Mouse (Mus musculus): ENCODE results near the gene Fgfr2.
"Not testable (repeated sequence)": the region's sequence is repeated elsewhere in the genome, so short reads cannot be mapped to it uniquely, and the experiment has no call there.

The Fgfr2 gene

DNA sequence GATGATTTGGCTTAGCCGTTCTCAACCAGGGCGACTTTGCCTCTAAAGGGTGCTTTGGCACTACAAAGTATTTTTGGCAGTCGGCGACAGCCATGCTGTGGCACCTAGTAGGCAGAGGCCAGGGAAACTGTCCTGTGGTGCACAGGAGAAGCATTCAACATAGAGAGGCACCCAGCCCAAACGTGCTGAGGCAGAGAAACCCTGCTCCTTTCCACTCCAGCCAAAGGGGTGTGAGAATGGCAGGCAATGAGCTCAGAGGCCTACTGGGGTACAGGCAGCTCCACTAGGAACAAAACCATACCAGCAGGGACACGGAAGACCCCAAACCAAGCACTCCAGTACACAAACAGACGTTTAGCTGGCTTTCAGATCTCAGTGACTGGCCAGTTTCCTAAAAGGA is 2583.0 kb downstream of the Fgfr2 start:
- no peak for DNase-seq (ENCODE audit: low read depth, low spot score)

- no peak for DNase-seq (ENCODE audit: low read depth, low spot score)
Measured at GRCm38 (mm10) chr7:130537068-130537467, 2586.1 kb downstream of the Fgfr2 start.

- no peak for DNase-seq (ENCODE audit: low read depth, low spot score)
Measured at GRCm38 (mm10) chr7:130535174-130535573, 2588.0 kb downstream of the Fgfr2 start.

- DNase-seq (ENCODE audit: low read depth, low spot score) = peak; percentile 82
Measured at GRCm38 (mm10) chr7:130533316-130534260, 2589.6 kb downstream of the Fgfr2 start.

GRCm38 (mm10) chr7:130531138-130531537 is 2592.0 kb downstream of the Fgfr2 start:
- not testable (repeated sequence) for DNase-seq (ENCODE audit: low read depth, low spot score)

GRCm38 (mm10) chr7:130527306-130527705 is 2595.8 kb downstream of the Fgfr2 start:
- DNase-seq (ENCODE audit: low read depth, low spot score) = no peak

DNA sequence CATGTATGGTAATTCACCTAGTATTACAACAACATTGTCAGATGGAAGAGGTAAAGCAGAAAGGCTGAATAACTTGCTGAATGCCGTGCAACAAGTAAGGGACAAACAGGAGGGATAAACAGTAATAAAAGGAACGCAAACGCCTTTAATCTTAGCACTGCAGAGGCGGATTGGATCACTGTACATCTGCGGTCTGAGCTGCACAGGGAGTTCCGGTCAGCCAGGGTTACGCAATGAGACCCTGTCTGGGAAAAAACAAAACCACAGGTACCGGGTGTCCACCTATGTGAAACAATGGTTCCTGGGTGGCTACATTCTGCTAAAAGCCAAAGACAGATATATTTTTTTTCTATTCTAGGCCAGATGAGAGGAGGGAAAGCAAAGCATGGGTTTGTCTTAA is 2599.7 kb downstream of the Fgfr2 start:
- no peak for DNase-seq (ENCODE audit: low read depth, low spot score)

DNA sequence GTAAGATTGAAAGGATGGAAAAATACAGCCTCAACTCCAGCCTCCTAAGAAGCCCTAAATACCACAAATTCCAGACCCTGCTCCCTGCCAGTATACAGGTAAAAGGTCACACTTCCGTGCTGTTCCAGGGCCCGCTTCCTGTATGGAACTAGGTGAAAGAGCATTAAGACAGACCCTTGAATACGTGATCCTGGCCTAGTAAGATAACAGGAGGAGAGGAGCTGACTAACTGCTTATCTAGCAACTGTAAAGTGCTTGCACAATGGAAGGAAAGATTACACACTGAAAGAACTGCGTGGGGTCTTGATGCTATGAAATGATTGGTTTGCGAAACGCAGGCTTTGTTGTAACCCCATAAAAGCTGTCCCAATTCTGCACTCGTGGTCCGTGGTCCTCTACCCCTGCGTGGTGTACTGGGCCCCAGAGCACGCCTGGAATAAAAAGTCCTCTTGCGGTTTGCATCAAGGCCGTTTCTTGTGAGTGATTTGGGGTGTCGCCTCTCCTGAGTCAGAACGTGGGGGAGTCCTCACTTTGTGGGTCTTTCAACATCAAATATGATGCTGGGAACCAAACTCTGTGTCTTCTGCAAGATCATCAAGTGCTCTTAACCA is 2602.2 kb downstream of the Fgfr2 start:
- DNase-seq (ENCODE audit: low read depth, low spot score) = no peak

DNA sequence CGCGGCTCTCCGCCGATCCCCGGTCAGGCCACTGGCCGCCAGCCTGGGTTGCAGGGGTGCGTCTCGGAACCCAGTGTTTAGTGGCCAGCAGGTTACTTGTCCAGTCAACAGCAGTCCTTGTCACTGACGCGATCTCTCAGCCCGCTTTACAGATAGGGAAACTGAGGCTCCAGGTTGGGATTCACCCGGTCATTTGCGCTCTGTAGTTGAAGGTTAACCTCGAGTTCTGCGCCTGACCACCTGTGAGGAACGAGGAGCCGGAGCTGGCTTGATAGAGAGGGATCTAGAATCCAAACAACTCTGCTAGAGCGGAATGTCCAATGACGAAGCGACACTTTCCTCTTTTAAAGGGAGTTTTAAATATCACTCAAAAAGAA is 2603.1 kb downstream of the Fgfr2 start, which contains the start of gene Ate1:
Ate1 (minus strand) TSS at position 321 of the 377 bp plus-strand sequence.
- no peak for DNase-seq (ENCODE audit: low read depth, low spot score)

GRCm38 (mm10) chr7:130519096-130520048 is 2603.8 kb downstream of the Fgfr2 start:
- DNase-seq (ENCODE audit: low read depth, low spot score) = peak; percentile 97

DNA sequence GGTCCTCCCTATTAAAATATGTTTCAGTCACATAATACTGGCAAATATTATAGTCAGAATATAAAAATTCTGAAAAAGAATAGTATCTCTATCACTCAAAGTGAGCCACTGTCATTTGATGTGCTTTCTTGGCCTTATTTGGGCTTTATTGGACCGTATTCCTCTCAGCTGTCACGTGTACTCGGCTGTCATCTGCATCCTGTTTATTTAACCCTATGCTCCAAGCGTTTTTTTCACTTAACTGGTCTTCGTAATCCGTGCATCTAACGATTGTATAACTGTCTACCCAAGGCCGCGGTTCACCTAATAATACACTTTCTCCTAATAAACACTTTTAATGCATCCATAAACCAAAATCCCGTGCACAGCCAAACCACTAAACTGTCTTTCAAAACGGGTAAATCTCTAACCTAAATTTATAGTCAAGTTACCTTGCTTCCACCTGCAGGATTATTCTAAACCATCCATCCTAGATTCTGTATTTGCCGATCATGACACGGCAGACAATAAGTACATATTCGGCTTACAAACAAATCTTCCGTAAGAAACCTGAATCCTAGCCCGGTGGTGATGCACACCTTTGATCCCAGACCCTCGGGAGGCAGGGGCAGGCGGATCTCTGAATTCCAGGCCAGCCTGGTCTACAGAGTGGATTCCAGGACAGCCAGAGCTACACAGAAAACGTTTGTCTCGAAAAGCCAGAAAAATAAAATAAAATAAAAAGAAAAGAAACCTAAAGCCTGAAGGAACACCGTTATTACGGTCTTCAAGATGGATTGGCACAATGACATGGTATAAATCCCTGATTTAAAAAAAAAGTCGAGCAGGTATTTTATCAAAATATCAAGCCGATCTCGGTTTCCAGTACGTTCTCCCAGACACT is 2604.7 kb downstream of the Fgfr2 start:
- peak; percentile 22 for DNase-seq (ENCODE audit: low read depth, low spot score)

- no peak for DNase-seq (ENCODE audit: low read depth, low spot score)
Measured at GRCm38 (mm10) chr7:130510243-130510642, 2612.9 kb downstream of the Fgfr2 start.

DNA sequence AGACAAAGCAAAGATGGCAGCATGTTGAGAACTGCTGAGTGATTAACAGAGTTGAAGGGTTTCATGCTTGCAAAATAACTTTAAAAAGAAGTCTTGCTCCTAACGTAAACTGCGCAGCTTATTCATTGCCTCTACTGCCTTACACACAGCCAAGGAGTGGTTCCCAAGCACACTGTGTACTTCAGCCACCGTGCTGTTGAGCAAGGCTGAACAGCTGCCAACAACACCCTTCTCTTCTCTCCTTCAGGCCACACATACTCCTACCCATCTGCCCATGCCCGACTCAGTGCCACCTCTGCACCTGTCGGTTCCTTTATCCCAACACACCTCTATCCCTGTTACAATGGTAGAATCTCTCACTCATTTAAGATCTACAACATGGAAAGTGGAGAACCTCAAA is 2620.1 kb downstream of the Fgfr2 start:
- DNase-seq (ENCODE audit: low read depth, low spot score) = peak; percentile 34

DNA sequence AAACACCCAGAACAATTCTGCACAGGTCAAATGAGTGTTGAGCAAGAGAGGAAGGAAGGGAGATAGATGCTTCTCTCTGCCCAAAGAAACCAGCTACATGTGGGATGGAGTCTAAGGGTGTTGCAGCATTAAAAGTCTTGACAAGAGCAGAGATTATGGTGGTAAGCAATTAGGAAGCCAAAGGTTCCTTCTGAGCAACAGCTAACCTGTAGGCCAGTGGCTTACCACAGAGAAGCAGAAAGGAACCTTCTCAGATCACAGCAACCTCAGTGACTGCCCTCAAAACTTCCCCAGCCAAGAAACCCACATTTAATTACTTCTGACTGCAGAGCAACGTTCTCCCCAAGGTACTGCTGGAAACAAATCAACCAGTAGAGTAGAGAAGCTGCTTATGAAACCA is 2621.7 kb downstream of the Fgfr2 start:
- DNase-seq (ENCODE audit: low read depth, low spot score) = no peak

- DNase-seq (ENCODE audit: low read depth, low spot score) = no peak
Measured at GRCm38 (mm10) chr7:130493346-130493745, 2629.8 kb downstream of the Fgfr2 start.

GRCm38 (mm10) chr7:130492026-130492425 is 2631.1 kb downstream of the Fgfr2 start:
- no peak for DNase-seq (ENCODE audit: low read depth, low spot score)

GRCm38 (mm10) chr7:130479003-130479402 is 2644.1 kb downstream of the Fgfr2 start:
- not testable (repeated sequence) for DNase-seq (ENCODE audit: low read depth, low spot score)

- DNase-seq (ENCODE audit: low read depth, low spot score) = peak; percentile 37
Measured at GRCm38 (mm10) chr7:130475970-130476369, 2647.2 kb downstream of the Fgfr2 start.

- no peak for DNase-seq (ENCODE audit: low read depth, low spot score)
Measured at GRCm38 (mm10) chr7:130473881-130474280, 2649.3 kb downstream of the Fgfr2 start.

- DNase-seq (ENCODE audit: low read depth, low spot score) = no peak
Measured at GRCm38 (mm10) chr7:130472683-130473082, 2650.5 kb downstream of the Fgfr2 start.

GRCm38 (mm10) chr7:130471045-130471444 is 2652.1 kb downstream of the Fgfr2 start:
- DNase-seq (ENCODE audit: low read depth, low spot score) = no peak
